Mouse (Mus musculus) CD4-positive, CD25-positive, alpha-beta regulatory T cell, adult 9 weeks (primary cell): ENCODE measurements around the gene Slc35e1. TPM values are rescaled to one million over a fixed set of nuclear protein-coding genes. Genes with fewer than 3 reads are reported as not detected.

ENCODE experiments used
- polyA plus RNA-seq: library from polyadenylated mRNA; unstranded; fragments of 100-300 nt; shearing (Covaris generic); gene quantifications from one replicate; pipeline ENCODE4 v1.2.1, GENCODE M21; 2017

Slc35e1 gene
- 4.9 TPM for polyA plus RNA-seq

GRCm38 (mm10) chr8:72491680-72492621 is at the start of gene Slc35e1:
Gene Slc35e1, minus strand, starts transcription at chr8:72492614.

GRCm38 (mm10) chr8:72474826-72475546 is 17.4 kb downstream of the Slc35e1 start, which contains the start of gene Cherp:
Gene Cherp, minus strand, starts transcription at chr8:72475226.

DNA sequence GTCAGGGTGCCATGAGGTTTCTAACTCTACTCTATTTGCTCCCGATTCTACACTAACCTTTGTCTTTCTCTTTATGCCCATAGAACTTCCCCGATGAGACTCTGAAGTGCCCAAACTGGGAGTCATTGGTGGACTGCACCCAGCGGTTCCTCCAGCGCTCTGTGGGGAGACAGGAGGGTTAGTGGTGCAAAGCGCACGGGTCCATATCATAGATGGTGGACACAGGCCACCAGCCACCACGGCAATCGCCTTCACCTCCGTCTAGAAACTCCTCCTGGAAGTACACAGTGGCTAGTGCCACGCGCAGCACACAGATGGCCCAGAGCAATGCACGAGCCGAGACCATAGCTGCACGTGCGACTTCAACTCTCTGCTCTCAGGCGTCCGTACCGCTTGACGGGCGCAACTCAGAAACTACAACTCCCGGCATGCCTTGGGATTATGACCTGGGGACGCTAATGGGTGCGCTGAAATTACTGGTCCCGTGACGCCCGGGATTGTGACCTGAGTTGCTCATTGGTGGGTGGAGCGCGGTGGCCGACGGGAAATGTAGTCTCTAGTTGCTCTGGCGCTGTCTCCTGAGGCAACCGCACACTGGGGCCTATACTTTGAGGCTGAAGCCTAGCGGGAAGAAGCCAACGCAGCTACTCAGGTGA is 48.9 kb downstream of the Slc35e1 start, which contains the start of the genes Calr3 and 1700030K09Rik:
TSS of gene Calr3 (minus strand) at position 533 of the 656 bp plus-strand sequence.
TSS of gene 1700030K09Rik (plus strand) at position 543 of the 656 bp plus-strand sequence.

Other genes starting within 250 kb of the Slc35e1 start
- gene Gm10282, start 187.4 kb downstream of the Slc35e1 start, polyA plus RNA-seq: 3.9 TPM
- 15.6 TPM for gene Klf2, start 173.6 kb downstream of the Slc35e1 start, polyA plus RNA-seq
- 53.4 TPM for gene Eps15l1, start 71.2 kb downstream of the Slc35e1 start, polyA plus RNA-seq
- gene Calr3, start 48.7 kb downstream of the Slc35e1 start, polyA plus RNA-seq: 0.88 TPM
- gene 1700030K09Rik, start 48.7 kb downstream of the Slc35e1 start, polyA plus RNA-seq: 10.5 TPM
- gene Cherp, start 17.4 kb downstream of the Slc35e1 start, polyA plus RNA-seq: 125 TPM
- gene Med26, start 55.7 kb upstream of the Slc35e1 start, polyA plus RNA-seq: 5.5 TPM
- 77.4 TPM for gene Smim7, start 78.5 kb upstream of the Slc35e1 start, polyA plus RNA-seq
- gene Tmem38a, start 79.4 kb upstream of the Slc35e1 start, polyA plus RNA-seq: 2.2 TPM
- gene Nwd1, start 154.1 kb upstream of the Slc35e1 start, polyA plus RNA-seq: 0.20 TPM
- 280 TPM for gene Sin3b, start 230.7 kb upstream of the Slc35e1 start, polyA plus RNA-seq